Mouse (Mus musculus) 416B (cell line): Measurements from ENCODE around the gene Sell.
"Not testable (repeated sequence)": the region's sequence is repeated elsewhere in the genome, so short reads cannot be mapped to it uniquely, and the experiment has no call there.

Experiments used
- DNase-seq: peaks from one replicate; pipeline ENCODE4 v3.0.0; 2011; ENCODE audit warnings: low read depth

Gene Sell

DNA sequence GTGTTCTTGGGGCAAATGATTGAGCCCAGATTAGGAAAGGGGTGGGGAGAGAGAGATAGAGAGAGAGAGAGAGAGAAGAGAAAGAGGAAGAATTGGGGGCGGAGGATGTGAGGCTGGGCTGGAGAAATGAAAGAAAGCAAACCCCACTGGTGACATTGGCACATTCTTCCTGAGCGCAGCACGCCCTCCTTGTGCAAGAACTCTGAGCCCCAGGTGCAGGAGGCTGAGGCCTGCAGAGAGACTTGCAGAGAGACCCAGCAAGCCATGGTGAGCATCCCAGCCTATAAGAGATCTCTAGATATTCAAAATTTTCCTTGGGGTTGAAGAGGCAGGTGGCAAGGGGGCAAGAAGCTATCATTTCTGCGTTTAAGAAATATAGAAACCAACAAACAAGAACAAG, at the start of gene Sell:
TSS of gene Sell (plus strand) at position 58 of the 400 bp plus-strand sequence.
- DNase-seq = peak; percentile 91

GRCm38 (mm10) chr1:164014616-164015015, 47.2 kb upstream of the Sell start:
- no peak for DNase-seq

DNA sequence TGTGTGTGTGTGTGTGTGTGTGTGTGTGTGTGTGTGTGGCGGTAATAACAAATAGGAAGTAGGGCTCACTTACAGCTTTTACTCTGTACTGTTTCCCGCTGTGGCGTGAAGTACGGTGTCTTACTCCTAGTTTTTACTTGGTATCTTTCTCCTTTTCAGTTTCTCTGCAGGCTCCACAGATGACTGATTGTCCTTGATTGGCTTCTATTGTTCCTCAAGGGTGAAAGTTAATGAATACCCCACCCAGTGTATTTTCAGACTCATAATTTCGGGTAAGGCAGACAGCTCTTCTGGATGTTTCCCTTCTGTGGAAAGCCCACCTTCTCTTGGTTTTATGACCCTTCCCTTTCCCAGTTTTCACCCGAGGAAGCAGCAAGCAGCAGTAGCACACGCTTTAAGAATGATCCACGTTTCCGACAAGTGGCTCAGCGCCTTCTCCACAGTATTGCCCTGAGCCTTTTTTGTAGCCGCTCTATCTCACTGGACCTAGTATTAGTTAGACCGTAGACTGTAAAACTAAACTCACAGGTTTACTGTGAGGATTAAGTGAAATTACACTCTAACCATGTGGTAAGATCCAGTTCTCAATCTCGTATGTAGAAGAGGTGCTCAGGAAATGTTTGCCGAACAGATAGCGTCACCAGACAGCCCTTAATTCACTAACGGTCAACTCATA, 43.4 kb upstream of the Sell start:
- no peak for DNase-seq

DNA sequence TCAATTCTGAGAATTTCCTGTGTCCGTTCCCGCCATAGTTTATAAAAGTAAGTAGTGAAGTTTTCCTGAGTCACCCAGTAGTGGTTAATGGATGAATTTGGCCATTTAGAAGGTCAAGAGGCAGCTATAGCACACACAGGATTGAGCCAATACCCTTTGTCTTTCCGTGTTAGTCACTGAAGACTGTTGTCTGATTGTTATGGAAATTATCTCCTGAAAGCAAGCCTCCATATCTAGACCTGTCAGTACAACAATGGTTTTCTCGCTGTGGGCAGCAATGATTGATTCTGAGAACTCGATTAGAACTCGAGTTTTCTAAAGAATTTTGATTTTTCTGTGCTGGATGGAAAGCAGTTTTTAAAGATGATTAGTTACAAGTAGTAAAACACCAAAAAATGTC, 42.0 kb upstream of the Sell start:
- DNase-seq = no peak

DNA sequence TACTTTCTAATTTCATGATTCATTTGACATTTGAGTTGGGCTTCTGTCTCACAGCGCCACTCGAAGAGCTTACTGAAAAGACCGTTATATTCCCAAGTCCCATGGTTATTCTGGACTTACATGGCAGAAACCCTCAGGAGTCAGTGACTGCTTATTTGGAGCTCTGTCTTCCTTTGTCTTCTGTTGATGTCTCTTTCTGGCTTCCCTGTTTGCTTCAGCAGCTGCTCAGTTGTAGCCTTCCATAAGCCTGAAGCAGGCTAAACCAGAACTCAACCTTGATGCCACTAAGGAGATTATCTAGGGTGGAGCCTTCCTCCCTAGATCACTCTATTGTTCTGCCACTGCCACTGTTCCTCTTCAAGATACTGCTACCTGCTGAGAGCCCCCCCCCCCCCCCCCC, 41.0 kb upstream of the Sell start:
- not testable (repeated sequence) for DNase-seq

- peak; percentile 33 for DNase-seq
Observed at GRCm38 (mm10) chr1:164022106-164022505, 39.7 kb upstream of the Sell start.

- no peak for DNase-seq
Observed at GRCm38 (mm10) chr1:164025685-164026084, 36.1 kb upstream of the Sell start.

DNA sequence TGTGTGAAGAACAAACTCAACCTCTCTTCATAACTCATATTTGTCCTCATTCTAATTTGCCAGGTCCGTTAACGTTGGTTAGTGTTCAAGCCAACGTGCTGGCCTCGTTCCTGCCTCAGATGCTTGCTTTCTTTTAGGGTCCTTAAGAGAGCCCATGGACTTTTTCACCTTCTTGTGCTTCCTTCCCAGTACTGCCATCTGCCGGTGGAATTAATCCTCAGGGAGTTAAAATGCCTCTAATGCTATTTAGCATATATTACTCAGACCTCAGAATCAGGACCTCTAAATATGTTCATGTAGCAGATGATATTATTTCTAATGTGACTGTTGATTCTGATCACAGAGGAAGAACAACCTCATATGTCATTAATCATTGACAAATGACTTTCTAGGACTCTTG, 34.4 kb upstream of the Sell start:
- DNase-seq = peak; percentile 11

- no peak for DNase-seq
Observed at GRCm38 (mm10) chr1:164040385-164041135, 21.2 kb upstream of the Sell start.

- DNase-seq = no peak
Observed at GRCm38 (mm10) chr1:164043549-164043948, 18.2 kb upstream of the Sell start.

- no peak for DNase-seq
Observed at GRCm38 (mm10) chr1:164047934-164048333, 13.8 kb upstream of the Sell start, which contains the start of gene Sele. Sele (plus strand) TSS chr1:164048234.

DNA sequence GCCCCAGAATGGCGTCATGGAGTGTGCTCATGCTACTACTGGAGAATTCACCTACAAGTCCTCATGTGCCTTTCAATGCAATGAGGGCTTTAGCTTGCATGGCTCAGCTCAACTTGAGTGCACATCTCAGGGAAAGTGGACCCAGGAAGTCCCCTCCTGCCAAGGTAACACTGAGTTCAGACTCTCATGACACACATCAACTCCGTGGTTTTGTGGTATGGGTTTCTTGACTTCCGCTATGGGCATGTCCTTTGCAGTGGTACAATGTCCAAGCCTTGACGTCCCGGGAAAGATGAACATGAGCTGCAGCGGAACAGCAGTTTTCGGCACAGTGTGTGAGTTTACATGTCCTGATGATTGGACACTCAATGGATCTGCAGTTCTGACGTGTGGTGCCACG, 8.2 kb upstream of the Sell start:
- no peak for DNase-seq

DNA sequence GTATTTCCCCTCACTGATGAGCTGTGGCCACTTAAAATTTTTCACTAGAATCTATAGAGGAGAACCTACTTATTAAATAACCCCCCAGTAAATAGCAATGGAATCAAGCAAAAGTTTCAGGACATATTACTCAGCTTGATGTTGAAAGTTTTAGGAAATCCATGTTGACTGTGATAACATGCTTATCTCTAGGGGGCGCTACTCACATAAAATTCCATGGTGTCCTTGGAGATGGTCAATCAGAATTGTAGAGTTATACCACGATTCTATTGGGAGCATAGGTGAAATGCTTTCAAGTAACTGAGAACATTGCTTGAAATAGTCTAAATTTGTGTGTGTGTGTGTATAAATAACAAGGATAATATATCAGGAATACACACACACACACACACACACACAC, 7.0 kb upstream of the Sell start:
- peak; percentile 69 for DNase-seq

DNA sequence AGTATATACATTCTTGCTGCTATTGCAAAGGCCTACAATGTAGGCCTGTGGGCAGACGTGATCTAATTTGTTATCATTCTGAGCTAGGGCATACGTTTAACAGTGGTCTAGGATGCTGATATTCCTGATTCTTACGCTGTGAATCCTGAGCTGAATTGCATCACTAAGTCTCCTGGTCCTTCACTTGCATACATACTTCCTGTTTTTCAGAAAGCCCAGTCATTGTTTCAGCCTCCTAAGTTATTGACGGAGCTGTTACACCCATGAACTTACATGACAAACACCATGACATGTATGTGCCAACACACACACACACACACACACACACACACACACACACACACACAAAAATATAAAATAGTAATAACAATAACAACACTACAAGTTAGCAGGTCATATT, 1.7 kb upstream of the Sell start:
- peak; percentile 62 for DNase-seq

DNA sequence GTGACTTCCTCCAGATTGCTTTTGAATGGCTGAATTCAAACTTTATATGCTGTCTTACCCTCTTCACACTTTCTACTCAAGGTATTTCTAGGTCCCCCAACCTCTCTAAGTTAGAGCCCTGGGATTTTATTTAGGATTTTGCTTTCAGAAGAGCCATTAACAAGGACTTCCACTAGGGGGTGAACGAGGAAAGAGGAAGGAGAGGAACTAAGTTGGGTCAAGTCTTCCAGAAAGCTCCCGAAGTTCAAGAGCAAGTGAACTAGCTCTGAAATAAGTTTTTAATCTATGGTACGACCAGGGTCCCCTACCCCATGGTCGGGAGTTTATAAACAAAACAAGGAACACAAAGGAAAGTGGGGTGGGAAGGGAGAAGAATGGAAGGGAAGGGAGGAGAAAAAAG, 504 bp upstream of the Sell start:
- peak; percentile 92 for DNase-seq

DNA sequence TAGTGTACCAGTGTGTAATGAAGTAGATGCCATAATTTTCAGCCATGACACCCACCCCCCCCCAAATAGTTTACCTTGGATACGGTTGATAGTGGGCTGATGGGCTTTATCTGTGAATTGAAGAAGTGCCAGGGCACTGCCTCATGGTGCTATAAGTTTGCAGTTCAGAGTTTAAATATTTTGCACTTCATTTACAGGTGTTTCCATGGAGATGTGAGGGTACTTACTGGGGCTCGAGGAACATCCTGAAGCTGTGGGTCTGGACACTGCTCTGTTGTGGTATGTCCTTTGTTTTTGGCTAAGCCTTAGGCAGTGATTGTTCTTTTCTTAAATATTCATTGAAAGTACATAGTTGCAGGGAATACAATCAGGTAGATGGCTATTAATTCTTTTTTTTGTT, 1.1 kb downstream of the Sell start:
- peak; percentile 67 for DNase-seq

DNA sequence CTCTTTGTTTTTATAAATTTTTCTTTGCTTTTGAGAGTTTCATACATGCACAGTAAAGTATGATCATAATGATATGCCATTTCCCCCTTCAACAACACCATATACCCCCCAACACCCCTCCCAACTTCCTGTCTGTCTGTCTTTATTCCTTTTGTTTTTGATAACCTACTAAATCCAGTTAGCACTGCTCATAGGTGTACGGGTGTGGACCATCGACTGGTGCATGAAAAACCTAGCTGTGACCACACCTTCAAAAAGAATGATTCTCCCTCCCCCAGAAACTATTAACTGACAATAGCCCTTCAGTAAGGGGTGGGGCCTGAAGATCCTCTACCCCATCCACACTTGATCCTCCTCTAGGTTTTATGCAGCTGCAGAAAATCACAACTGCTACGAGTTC, 2.0 kb downstream of the Sell start:
- DNase-seq = peak; percentile 87

DNA sequence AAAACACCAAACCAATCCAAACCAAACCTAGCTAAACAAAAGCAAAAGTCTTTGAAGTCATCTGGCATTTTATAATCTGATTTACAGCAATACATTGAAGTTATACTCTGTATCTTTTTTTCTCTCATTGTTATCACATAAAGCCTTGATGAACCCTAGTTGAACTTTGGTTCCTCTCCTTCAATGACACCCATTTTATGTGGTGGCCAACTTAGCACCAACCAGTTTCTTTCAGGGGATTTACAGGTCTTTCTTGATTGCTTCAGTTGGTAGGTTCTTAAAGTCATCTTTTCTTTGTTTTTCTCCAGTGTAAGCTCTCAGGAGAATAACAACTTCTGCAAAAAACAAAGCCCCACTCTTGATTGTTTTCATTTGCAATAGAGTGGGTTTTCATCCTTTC, 7.5 kb downstream of the Sell start:
- DNase-seq = no peak

DNA sequence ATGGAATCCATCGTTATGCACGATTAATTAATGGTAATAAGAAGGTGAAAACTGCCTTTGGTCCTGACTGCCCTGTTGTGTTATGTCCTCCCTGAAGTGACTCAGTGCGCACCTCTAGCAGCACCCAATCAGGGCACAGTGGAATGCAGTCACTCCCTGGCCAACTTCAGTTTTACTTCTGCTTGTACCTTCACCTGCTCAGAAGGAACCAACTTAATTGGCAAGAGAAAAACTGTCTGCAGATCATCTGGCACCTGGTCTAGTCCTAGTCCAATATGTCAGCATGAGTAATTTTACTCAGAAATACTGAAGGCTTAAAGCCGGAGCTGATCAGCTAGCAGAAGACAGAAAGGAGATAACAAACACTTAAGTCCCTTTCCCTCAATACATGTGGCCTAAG, 8.7 kb downstream of the Sell start:
- DNase-seq = no peak

- peak; percentile 45 for DNase-seq
Observed at GRCm38 (mm10) chr1:164071111-164071510, 9.3 kb downstream of the Sell start.

GRCm38 (mm10) chr1:164072001-164072400, 10.2 kb downstream of the Sell start:
- no peak for DNase-seq

DNA sequence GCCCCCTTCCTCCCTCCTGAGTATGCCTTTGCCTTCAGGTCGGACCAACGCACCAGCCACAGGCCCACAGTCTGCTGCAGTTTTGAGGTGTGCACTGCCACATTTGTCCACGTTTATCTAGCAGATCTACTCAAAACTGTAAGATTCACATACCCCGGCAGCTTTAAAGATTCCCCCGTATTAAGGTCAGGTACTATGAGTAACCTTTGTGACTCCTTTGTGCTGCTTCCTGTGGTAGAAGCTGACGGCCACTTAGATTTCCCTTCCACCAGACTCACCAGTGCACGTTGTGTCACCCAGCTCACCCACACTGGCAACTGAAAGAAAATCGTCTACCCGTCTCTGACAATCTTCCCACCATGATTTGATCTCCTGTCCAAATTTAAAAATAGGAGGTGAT, 11.3 kb downstream of the Sell start:
- peak; percentile 65 for DNase-seq

DNA sequence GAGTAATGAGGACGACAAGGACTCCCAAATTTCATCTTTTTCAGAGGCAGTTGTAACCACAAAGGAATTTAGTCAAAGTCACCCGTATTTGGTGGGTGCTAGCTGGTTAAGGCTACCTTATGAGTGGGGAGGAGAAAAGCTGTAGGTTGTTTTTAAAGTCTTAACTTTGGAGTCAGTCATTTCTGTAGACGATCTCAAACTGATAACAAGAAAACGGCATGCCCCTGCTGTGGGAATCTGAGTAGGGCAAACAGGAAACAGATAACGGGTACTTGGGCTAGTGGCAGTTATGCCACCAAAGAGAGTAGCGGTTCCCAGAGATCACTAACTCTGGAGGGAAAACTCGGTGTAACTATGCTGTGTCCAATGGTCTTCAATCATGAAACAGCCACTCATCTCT, 12.0 kb downstream of the Sell start:
- DNase-seq = peak; percentile 94
